ENCODE assay signal across 12 mouse cellular contexts in the genomic region with DNA sequence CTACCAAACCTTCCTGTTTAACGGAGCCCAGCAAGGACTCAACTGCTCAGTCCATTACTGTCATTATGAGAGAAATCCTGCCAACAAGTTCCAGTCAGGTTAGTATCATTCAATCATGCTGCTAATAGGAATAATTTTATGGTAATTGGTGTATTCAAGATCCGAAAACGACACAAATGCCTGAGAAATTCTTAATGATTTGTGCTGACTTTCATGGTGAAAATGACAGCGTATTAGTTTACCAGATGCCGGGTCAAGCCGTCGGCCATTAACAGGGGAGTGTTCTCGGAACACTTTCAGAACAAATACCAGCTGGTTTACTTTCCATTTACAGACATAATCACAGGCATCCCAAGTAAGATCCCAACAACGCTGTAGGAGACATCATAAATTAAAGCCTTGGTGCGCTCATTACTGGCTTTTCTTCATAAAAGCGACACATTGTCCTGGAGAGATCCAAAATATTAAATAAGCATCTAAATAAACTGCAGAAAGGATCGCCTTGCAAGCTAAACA.
"Had no signal": no experiment of that assay in that cellular context is flagged by ENCODE, and none has a peak within 500 bp of the region (broad histone marks: within the 10 kb centered on the region; RNA-seq: fewer than 3 reads in every experiment).

No protein-coding gene starts in this region.

- H3K36me3 ChIP-seq: limb, embryonic 10.5 days; midbrain, embryonic 10.5 days; neural tube, embryonic 15.5 days had no signal

- H3K27ac ChIP-seq: limb, embryonic 10.5 days; midbrain, embryonic 10.5 days; neural tube, embryonic 15.5 days had no signal

- DNase-seq: lung, embryonic 14.5 days; lung, postnatal 10 days; lung, postnatal 4 days; midbrain, embryonic 14.5 days; right cerebral cortex, adult 18-20 months; right cerebral cortex, postnatal 25 days; thymus, postnatal 36 days had no signal

- H3K9me3 ChIP-seq: limb, embryonic 10.5 days; midbrain, embryonic 10.5 days; neural tube, embryonic 15.5 days had no signal

- H3K4me3 ChIP-seq: limb, embryonic 10.5 days; midbrain, embryonic 10.5 days; myocyte; neural tube, embryonic 15.5 days had no signal

- H3K27me3 ChIP-seq: neural tube, embryonic 15.5 days had no signal

- H3K4me1 ChIP-seq: limb, embryonic 10.5 days; neural tube, embryonic 15.5 days had no signal

- H3K4me2 ChIP-seq: liver, embryonic 11.5 days; lung, embryonic 14.5 days; neural tube, embryonic 15.5 days had no signal

- H3K9ac ChIP-seq: lung, embryonic 14.5 days; neural tube, embryonic 15.5 days had no signal
